In genomic region chr11:3960901-3961300, GRCm38 (mm10) we compare ENCODE assay signal across 28 mouse cellular contexts. TPM values are rescaled to one million over a fixed set of nuclear protein-coding genes. Genes with fewer than 3 reads are reported as not detected.
DNase-seq lines count a peak whose midpoint lies in the region; ATAC-seq and TF ChIP-seq lines count a peak whose summit lies in the region.
"Had no signal": no experiment of that assay in that cellular context is flagged by ENCODE, and none has a peak within 500 bp of the region (broad histone marks: within the 10 kb centered on the region; RNA-seq: fewer than 3 reads in every experiment).

No protein-coding gene starts in this region.

- no peak for ATAC-seq in forebrain, embryonic 11.5 days (replicated peaks; ENCODE audit: low FRiP score)
- no peak for ATAC-seq in forebrain, embryonic 13.5 days
- ATAC-seq: activated CD4-positive, CD25-positive, alpha-beta regulatory T cell, adult 4 months; forebrain, embryonic 14.5 days; forebrain, embryonic 16.5 days; Patski had no signal

- no peaks in the 10 kb centered on the region for H3K27me3 ChIP-seq in forebrain, embryonic 11.5 days (ENCODE audit: control insufficient read depth, insufficient read depth, low read length)
- no peaks in the 10 kb centered on the region for H3K27me3 ChIP-seq in forebrain, embryonic 13.5 days
- H3K27me3 ChIP-seq: embryonic facial prominence, embryonic 13.5 days; embryonic facial prominence, embryonic 15.5 days had no signal

- no peaks in the 10 kb centered on the region for H3K9me3 ChIP-seq in forebrain, embryonic 11.5 days (ENCODE audit: control insufficient read depth, low read length)
- H3K9me3 ChIP-seq in forebrain, embryonic 13.5 days (replicated peaks), result no peaks in the 10 kb centered on the region
- H3K9me3 ChIP-seq: embryonic facial prominence, embryonic 13.5 days; embryonic facial prominence, embryonic 15.5 days had no signal

- no peak overlapping the region for H3K4me2 ChIP-seq in forebrain, embryonic 11.5 days (ENCODE audit: low read depth, low read length, severe bottlenecking)
- H3K4me2 ChIP-seq in forebrain, embryonic 13.5 days, result no peak overlapping the region
- H3K4me2 ChIP-seq: embryonic facial prominence, embryonic 13.5 days; embryonic facial prominence, embryonic 15.5 days had no signal

- peaks cover 5% of the 10 kb centered on the region; the same call in 1 of the 2 replicates for H3K4me1 ChIP-seq in forebrain, embryonic 11.5 days (replicated peaks; ENCODE audit: control insufficient read depth, insufficient read depth, low read length)
- peaks cover 17% of the 10 kb centered on the region for H3K4me1 ChIP-seq in forebrain, embryonic 13.5 days

- H3K9ac ChIP-seq in forebrain, embryonic 11.5 days (ENCODE audit: low read length), result no peak overlapping the region
- H3K9ac ChIP-seq in forebrain, embryonic 13.5 days, result no peak overlapping the region
- H3K9ac ChIP-seq: embryonic facial prominence, embryonic 13.5 days; embryonic facial prominence, embryonic 15.5 days had no signal

- intact Hi-C loops in gastrocnemius, adult 2 months (cut with DNase I), result no loop called here

- TF ChIP-seq CTCF in gastrocnemius, adult 2 months (IDR thresholded peaks at IDR 0.05), result no peak

- no peaks in the 10 kb centered on the region for H3K36me3 ChIP-seq in forebrain, embryonic 11.5 days (ENCODE audit: control insufficient read depth, insufficient read depth, low read length)
- no peaks in the 10 kb centered on the region for H3K36me3 ChIP-seq in forebrain, embryonic 13.5 days (ENCODE audit: poor library complexity, severe bottlenecking)
- H3K36me3 ChIP-seq: embryonic facial prominence, embryonic 13.5 days; embryonic facial prominence, embryonic 15.5 days; forebrain, embryonic 10.5 days had no signal

- no peak overlapping the region for H3K27ac ChIP-seq in forebrain, embryonic 11.5 days (ENCODE audit: low read depth, low read length)
- no peak overlapping the region for H3K27ac ChIP-seq in forebrain, embryonic 13.5 days
- no peak overlapping the region for H3K27ac ChIP-seq in gastrocnemius, adult 2 months
- H3K27ac ChIP-seq: embryonic facial prominence, embryonic 13.5 days; embryonic facial prominence, embryonic 15.5 days; forebrain, embryonic 10.5 days had no signal

- 54% methylated on average over 2 of the region's 2 CpGs for WGBS in forebrain, embryonic 11.5 days
- 55% methylated on average over 2 of the region's 2 CpGs for WGBS in forebrain, embryonic 13.5 days

- peak; percentile 16 for DNase-seq in forebrain, embryonic 11.5 days (ENCODE audit: low spot score)
- peak; percentile 23 for DNase-seq in testis, postnatal 10 days (ENCODE audit: low spot score)
- no peak for DNase-seq in testis, postnatal 14 days (ENCODE audit: low spot score)
- peak; percentile 11 for DNase-seq in MEL-GATA-1-ER (ENCODE audit: extremely low read depth, low read depth)
- DNase-seq in adrenal gland, adult 18-20 months (ENCODE audit: low spot score in 2 of 2), result no peak
- no peak for DNase-seq in gastrocnemius, adult 2 months
- DNase-seq: adrenal gland, adult 2 months; adrenal gland, postnatal 10 days; adrenal gland, postnatal 25 days; cerebellum, adult 11 months; cerebellum, adult 18-20 months; cerebellum, adult 8-10 months; cerebellum, adult 9-11 months; cerebellum, postnatal 14 days; cerebellum, postnatal 36 days; embryo, embryonic 11 days had no signal

- no peak overlapping the region for H3K4me3 ChIP-seq in forebrain, embryonic 11.5 days (ENCODE audit: low read depth, low read length)
- H3K4me3 ChIP-seq in forebrain, embryonic 13.5 days, result no peak overlapping the region
- H3K4me3 ChIP-seq in gastrocnemius, adult 2 months, result no peak overlapping the region
- H3K4me3 ChIP-seq: embryonic facial prominence, embryonic 13.5 days; embryonic facial prominence, embryonic 15.5 days; erythroblast, embryonic 14.5 days; forebrain, embryonic 10.5 days had no signal

RNA-seq across cellular contexts. Expression of gene Pes1, which starts 2.9 kb away (rescaled TPM):
- 82.9 and 90.4 TPM in 2 replicates for polyA plus RNA-seq in forebrain, embryonic 11.5 days (2014; fragmentation: Nextera tagmentation; extraction: Ambion mirVana)
- 70.6 and 77.0 TPM in 2 replicates for polyA plus RNA-seq in forebrain, embryonic 13.5 days (2015; fragmentation: Nextera tagmentation; extraction: Ambion mirVana)
- total RNA-seq in adrenal gland, adult 18-20 months (2021), result 10 to 100 TPM; 52.4 to 55.6 TPM
- 10 to 100 TPM; 32.8 to 33.7 TPM for total RNA-seq in gastrocnemius, adult 2 months (2021)

RNA-seq across cellular contexts. Expression of gene 4930556J24Rik, which starts 15.7 kb away (rescaled TPM):
- 0.31 TPM in 1 of 2 replicates, not detected in the other for polyA plus RNA-seq in forebrain, embryonic 11.5 days (2014; fragmentation: Nextera tagmentation; extraction: Ambion mirVana)
- 0.20 TPM in 1 of 2 replicates, not detected in the other for polyA plus RNA-seq in forebrain, embryonic 13.5 days (2015; fragmentation: Nextera tagmentation; extraction: Ambion mirVana)
- total RNA-seq in adrenal gland, adult 18-20 months (2021), result not detected
- total RNA-seq in gastrocnemius, adult 2 months (2021), result not detected
- total RNA-seq: adrenal gland, adult 2 months; adrenal gland, postnatal 10 days; adrenal gland, postnatal 25 days; common myeloid progenitor, adult 5-6 weeks had no signal
- polyA plus RNA-seq: activated CD4-positive, CD25-positive, alpha-beta regulatory T cell, adult 4 months; adrenal gland, adult 2 months; brain, embryonic 14.5 days; embryonic facial prominence, embryonic 11.5 days; erythroblast, embryonic 14.5 days; forebrain, embryonic 14.5 days had no signal

RNA-seq across cellular contexts. Expression of gene Gal3st1, which starts 22.5 kb away (rescaled TPM):
- 0.41 and 0.57 TPM in 2 replicates for polyA plus RNA-seq in forebrain, embryonic 11.5 days (2014; fragmentation: Nextera tagmentation; extraction: Ambion mirVana)
- polyA plus RNA-seq in forebrain, embryonic 13.5 days (2015; fragmentation: Nextera tagmentation; extraction: Ambion mirVana), result 0.58 and 0.76 TPM in 2 replicates
- total RNA-seq in adrenal gland, adult 18-20 months (2021), result not detected
- under 1 TPM in 1 of 2 experiments, not detected in 1; 0.20 TPM for total RNA-seq in gastrocnemius, adult 2 months (2021)
- polyA plus RNA-seq: activated CD4-positive, CD25-positive, alpha-beta regulatory T cell, adult 4 months; erythroblast, embryonic 14.5 days had no signal

RNA-seq across cellular contexts. Expression of gene Tcn2, which starts 28.9 kb away (rescaled TPM):
- 23.1 and 26.0 TPM in 2 replicates for polyA plus RNA-seq in forebrain, embryonic 11.5 days (2014; fragmentation: Nextera tagmentation; extraction: Ambion mirVana)
- polyA plus RNA-seq in forebrain, embryonic 13.5 days (2015; fragmentation: Nextera tagmentation; extraction: Ambion mirVana), result 11.6 and 12.5 TPM in 2 replicates
- 100 to 1,000 TPM; 113 to 133 TPM for total RNA-seq in adrenal gland, adult 18-20 months (2021)
- 10 to 100 TPM; 11.9 to 18.2 TPM for total RNA-seq in gastrocnemius, adult 2 months (2021)

RNA-seq across cellular contexts. Expression of gene Slc35e4, which starts 46.4 kb away (rescaled TPM):
- 3.5 and 3.9 TPM in 2 replicates for polyA plus RNA-seq in forebrain, embryonic 11.5 days (2014; fragmentation: Nextera tagmentation; extraction: Ambion mirVana)
- polyA plus RNA-seq in forebrain, embryonic 13.5 days (2015; fragmentation: Nextera tagmentation; extraction: Ambion mirVana), result 6.7 and 8.2 TPM in 2 replicates
- total RNA-seq in adrenal gland, adult 18-20 months (2021), result 1 to 10 TPM; 4.2 to 8.5 TPM
- total RNA-seq in gastrocnemius, adult 2 months (2021), result 10 to 100 TPM; 18.4 to 19.6 TPM

Comparison
In these comparisons a context has a peak if more than half of its experiments do, and no peak if none do; other contexts are left out.
1. DNase-seq: peak in forebrain, embryonic 11.5 days (single experiment), testis, postnatal 10 days (single experiment) and MEL-GATA-1-ER (single experiment); none in testis, postnatal 14 days (single experiment), adrenal gland, adult 18-20 months (0 of 2) and gastrocnemius, adult 2 months (single experiment).